Mouse (Mus musculus): ENCODE results near the gene Enpp1. TPM values are rescaled to one million over a fixed set of nuclear protein-coding genes. Genes with fewer than 3 reads are reported as not detected.

Enpp1 gene
- 1 to 10 TPM; 5.3 to 7.0 TPM for total RNA-seq (2021)
- long read RNA-seq, experiment 1, partial matches to known transcripts = 1 of 2 reads
- long read RNA-seq, experiment 1, other reads (novel, unspliced or antisense) = 1 of 2 reads
- long read RNA-seq, experiment 2, full-length matches to known transcripts = 5 of 7 reads
- long read RNA-seq, experiment 2, partial matches to known transcripts = 0 of 7 reads
- long read RNA-seq, experiment 2, other reads (novel, unspliced or antisense) = 2 of 7 reads

DNA sequence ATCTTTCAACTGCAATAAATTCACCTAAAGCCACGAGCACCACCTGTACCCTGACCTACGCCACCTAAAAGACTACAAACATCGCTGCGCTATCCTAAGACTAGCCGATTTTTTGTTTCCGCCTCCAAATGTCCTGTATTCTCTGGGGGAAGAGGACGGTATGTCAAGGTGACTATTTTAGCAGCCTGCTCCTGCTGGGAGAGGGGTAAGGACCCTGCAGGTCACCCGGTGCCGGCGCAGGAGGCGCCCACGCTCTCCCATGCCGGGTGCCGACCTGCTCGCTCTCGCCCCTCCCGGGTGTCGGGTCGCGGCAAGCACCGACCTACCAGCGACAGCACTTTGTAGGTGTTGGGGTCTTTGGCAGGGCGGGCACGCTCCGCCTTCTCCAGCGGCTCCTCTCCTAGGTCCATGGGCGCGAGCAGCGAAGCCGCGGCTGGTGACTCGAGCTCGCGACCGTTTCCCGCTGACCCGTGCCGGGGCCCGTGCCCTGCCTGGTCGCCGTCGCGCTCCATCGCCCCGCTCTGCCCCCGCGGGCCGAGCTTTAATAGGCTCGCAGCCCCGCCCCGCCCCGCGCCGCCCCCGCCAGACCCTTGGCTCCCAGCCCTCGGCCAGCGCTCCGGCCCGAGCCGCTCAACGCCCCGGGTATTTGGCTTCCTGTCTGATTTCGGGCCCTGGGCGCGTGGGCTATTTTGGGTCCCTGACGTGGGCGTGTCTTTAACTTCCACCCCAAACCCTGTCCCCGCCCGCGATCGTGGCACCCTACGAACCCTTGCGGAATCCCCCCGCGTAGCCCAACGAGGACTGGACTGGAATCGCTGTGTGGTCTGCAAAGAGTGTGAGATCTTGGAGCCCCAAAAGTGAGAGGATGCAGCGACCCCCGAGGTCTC, at the start of gene Enpp1:
Gene Enpp1 (minus strand): TSS at position 680 of the 887 bp plus-strand sequence.
- peak; percentile 80 for DNase-seq

DNA sequence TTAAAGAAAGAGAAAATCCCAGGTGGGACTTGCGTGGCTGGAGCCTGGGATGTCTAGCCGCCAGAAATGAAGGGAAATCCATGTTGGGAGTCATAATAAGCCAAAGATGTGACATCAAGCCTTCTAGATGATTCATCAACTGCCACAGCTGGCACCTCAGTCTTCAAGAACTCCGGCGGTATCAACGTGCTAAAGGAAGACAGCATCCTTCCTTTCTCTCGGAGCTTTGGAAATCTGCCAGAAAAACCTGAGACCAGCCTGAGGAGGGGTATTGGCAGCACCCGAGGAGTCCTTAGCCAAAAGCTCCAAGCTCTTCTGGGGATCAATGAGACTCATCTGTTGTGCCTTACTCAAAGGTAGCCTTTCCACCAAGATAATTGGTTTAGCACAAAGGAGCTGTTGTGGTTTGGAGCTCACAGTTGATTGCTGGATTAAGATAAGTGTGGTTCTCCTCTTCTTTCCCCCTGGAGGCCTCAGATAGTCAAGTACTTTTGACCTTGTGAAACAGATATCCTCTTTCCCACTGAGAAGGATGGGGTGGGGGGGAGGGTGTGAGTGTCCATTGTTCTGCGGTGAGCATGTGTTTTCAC, 46.5 kb upstream of the Enpp1 start:
- no peak for DNase-seq

DNA sequence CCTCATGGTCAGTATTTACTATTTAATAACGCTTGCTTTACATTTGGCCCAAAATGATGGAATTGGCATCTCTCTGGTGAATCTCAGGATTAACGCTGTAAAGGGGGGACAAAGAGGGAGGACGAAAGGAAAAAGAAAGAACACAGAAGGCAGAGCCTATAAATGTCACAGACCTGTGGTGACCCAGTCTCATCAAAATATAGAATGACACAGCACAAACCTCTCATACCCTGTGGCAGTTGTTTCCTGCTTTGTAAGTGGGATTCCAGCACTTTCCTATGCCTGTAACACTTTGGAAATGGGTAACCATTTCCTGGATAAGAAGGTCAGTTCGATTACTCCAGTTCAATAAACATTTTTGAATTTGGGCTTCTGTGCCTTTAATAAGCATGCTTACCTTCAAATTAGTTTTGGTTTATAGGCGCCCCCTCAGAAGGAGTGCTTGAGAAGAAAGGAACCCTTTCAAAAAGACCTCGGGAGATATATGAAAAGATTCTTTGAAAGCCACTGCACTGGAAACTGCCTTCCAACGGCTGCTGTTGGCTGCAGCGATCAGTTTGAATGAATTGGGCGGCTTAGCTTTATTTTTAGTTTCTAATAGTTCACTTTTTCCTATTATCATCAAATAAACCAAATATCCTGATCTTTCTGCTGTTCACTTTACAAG, 43.0 kb upstream of the Enpp1 start:
- no peak for DNase-seq

DNA sequence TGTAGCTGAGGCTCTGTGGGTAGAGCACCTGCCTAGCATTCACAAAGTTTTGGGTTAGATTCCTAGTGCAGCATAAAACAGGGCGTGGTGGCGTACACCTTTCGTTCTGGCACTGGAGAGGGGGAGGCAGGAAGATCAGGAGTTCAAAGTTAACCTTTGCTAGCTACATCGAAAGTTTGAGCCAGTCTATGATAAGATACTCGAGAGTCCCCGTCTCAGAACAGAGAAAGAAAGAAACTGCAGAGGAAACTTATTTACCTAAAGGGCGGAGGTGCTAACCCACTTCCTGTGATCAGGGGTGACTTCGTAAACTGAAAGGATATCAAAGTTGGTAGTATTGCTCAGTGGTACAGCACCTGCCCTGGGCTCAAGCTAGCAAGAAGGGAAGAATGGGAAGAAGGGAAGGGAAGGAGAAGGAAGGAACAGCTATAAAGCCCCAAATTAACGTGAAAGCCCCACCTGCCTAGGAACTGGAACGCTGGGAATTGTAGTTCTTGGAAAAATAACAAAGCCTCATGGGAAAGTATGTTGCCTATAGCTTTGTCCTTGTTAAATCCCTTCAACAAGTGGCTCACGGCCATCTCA, 42.4 kb upstream of the Enpp1 start:
- no peak for DNase-seq

DNA sequence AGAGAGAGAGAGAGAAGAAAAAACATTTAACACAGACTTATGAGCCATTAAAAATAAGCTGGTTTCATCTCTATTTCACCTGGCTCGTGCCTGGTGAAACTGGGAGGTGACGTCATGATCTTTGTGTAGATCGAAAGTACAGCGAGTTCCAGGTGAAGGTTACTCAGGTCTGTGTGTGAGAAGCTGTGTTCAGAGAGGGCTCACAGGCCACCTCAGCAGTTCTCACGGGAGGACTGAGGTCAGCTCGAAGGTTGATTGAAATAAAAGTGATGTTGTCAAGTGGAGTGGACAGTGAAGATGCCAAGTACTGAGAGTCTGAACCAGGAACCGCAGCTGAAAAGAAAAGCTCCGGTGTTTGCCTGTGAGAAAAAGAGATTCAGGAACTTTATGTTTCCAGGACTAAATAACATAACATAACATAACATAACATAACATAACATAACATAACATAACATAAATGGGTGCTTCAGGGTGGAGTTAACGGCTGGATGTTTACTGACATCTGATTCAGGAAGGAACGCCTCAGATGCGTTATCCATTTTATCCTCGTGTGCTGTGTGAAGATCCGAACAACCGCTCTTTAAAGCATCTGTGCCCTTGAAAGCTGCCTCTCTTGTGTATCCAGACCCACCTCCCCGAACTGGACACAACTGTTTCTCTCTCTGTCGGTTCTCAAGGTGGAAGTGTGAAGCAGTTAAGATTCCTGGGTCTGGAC, 41.7 kb upstream of the Enpp1 start:
- no peak for DNase-seq

DNA sequence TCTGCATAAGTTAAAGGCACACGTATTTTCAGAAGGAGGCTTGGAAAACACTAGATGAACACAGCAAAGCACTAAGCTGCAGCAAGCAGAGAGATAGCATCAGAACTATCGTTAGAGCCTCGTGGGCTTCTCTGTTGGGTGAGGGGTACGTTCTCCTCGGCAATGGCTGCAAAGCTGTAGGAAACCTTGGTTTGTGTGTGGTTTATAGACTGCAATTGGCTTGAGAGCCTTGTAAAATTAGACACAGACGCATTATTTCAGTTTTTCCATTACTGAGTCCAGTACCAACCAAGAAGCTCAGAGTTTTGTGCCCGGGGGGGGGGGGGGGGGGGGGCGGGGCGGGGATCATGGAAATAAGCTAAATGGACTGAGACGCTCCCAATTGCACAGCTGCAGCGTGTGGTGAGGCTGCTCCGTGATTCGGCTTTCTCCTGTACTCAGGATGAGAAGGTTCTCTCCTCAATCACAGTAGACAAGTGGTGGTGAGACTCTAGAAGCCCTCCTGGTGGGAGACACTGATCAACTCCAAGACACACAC, 31.1 kb upstream of the Enpp1 start:
- DNase-seq = no peak

DNA sequence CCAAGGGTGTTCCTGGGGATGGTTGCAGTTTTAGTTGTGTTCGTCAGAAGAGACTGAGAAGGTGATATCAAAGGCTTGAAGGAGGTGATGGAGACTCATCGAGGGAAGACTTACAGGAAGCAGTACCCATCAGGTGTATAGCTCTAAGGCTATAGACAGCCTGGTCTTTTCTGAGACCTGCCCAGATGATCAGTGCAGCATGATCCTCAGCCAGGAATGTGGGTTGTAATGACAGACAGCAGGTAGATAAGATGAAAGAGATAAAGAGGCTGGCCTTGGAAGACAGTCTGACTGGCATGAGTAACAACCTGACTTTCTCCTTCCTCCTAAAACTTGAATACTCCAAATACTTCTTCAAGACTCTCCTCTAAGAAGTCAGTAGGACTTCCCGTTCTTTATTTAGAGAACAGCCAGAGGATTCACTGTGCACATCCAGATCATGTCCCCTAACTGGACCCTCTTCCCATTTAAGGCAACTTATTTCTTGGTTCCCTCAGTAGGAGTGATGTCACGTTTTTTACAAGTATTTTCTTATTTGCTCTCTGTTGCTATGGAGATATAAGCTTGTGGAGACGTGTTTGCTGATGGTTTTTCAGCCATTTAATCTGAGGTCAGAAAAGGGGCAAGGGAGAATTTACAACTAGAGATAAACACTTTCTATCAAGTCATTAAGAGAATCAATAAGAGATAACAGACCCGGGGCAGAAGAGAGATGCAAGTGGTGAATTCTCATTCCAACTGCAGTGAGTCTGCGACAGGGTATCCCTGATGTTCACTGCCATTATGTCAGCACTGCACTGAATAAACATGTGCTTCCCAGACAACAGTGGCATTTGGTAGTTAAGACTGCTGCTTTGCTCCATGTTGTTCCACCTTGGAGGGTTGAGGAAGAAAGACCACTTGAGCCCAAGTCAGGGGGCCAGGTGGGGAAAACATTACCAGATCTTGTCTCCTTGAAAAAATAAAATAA, 29.6 kb upstream of the Enpp1 start:
- no peak for DNase-seq

DNA sequence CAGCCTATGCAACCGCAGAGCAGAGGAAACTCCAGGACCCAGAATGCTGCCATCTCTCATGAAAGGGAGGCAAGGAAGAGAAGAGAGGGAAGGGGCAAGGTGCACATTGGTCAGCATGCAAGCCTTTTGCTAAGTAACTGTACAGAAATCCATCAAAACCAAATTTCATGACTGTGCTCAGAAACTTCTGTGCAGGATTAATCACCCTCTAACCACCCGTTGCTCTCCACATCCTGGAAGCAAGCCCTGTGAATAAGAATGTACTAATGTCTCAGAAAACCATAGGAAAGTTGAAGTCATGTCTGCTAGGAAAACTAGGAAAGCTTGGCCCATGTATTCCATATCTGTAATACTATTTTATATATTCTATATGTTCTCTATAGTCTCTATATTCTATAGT, 27.2 kb upstream of the Enpp1 start:
- no peak for DNase-seq

DNA sequence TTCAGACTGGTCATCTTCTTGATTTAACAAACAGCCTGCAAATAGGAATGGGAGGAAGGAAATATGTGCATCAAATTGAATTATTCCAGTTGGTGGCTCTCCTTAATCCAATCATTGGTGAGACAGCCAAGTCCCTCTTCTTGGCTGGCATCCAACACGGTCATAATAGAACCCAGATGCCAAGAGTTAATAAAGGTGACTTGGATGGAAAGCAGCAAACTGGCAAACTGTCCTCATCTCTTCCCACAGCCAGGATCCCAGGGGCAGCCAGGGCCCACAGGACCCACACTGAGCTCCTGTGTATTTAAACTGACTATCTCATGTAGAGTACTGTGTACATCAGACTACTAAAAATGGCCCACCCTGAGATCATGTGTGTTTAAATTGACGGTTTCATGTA, 26.5 kb upstream of the Enpp1 start:
- DNase-seq = peak; percentile 23

DNA sequence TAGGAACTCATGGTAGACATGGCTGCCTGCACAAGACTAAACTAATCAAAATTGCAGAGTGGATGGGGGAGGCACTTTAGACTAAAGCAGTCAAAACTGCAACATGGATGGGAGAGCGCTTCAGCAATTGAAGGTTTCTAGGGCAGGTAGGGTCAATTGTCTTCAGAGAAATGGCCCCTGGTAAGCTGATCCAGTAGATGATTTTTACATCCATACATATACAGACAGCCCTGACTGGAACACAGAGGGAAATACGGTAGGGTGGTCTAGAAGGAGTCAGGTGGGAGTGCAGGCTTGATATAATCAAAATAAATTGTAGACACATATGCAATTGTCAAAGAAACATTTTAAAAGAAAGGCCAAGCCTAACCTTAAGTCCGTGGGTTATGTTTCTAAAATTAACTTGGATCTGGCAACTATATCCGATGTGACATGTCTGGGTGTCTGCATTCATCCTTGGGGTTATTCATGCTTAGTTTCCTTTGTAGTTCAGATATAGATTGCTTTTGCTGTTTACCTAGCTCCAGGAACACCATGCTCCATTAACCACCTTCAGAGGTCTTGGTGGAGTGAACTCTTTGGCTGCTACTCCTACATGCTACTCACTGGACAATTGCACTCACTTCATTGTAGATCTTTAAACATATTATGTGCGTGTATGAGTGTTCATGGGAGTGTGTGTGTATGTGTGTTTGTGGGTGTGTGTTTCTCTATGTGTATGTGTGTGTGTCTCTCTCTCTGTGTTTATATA, 23.2 kb upstream of the Enpp1 start:
- DNase-seq = no peak

DNA sequence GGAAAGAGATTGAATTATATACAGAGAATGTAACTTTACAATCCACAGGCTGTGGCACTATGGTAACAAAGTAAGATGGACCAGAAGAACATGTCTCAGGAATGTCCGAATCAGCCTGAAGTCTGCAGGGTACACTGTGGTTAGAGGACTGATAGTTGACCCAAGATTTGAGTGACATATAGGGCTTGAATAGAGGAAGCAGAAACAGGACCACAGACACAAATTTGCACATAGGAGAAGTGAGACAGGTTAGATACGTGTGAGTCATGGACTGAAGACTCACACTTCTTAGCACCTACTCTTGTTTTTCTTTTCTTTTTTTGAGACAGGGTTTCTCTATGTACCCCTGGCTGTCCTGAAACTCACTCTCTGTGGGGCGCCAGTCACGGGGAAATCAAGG, 15.5 kb upstream of the Enpp1 start:
- no peak for DNase-seq

DNA sequence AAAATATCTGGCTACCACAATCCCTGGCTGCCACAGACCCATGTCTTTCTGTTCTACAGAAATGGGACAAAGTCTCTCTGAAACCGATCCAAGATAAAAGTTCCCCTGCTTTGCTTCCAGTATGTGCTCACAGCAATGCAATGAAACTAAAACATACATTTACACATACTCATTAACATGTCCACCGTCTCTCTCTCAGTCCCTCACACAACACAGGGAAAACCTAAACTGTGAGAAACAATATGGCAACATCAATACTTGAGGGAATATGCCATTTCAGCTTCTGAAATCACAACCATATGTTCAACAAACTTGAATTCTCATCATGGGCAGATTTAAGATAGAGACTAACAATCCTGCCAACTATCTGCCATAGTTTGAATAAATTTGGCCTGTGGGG, 13.2 kb upstream of the Enpp1 start:
- DNase-seq = no peak

DNA sequence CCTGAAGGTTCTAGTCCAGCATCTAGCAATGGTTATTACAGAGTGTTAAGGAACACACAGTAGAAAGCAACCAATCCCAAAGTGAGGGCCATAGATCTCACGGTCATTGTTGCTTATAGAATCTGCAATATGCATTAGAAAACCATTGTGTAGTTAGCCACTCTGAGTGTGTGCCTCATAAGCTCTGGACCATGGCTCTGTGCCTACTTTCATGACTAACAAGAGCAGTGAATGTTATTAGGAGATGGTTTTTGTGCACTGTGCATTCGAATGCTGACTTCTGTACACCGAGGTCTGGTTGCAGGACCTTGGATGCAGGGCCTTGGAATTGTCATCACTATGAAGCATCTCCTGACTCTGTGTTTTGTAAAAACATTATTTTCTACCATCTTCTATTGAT, 9.9 kb upstream of the Enpp1 start:
- DNase-seq = no peak

DNA sequence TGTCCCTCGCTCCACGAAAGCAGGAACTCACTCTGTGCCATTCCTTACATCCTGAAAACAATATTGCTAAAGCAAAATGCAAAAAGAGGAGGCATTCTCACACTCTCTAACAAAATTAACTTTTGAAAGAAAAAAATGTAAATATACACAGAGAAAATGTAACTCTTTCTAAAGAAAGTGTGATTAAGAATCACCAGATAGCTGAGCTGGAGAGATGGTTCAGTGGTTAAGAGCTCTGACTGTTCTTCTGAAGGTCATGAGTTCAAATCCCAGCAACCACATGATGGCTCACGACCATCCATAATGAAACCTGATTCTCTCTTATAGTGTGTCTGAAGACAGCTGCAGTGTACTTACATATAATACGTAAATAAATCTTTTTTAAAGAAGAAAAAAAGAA, 7.4 kb upstream of the Enpp1 start:
- DNase-seq = no peak

DNA sequence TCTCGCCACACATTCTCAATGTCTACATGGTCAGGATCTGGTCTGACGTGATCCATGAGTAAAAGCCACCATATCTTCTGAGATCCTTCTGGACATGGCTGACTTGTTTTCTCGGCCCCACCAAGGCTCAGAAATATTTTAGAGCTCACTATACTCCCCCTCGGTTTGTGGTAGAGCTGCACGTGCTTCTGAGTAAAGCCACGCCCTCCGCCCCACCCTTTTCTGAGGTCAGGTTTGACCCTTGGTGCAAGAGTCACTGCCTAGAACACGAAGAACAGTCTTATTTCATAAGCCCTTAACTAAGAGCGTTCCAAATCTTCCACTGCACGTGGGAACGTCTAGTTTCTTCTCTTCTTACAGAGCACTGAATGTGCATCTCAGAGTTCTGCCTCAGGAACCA, 6.8 kb upstream of the Enpp1 start:
- no peak for DNase-seq

DNA sequence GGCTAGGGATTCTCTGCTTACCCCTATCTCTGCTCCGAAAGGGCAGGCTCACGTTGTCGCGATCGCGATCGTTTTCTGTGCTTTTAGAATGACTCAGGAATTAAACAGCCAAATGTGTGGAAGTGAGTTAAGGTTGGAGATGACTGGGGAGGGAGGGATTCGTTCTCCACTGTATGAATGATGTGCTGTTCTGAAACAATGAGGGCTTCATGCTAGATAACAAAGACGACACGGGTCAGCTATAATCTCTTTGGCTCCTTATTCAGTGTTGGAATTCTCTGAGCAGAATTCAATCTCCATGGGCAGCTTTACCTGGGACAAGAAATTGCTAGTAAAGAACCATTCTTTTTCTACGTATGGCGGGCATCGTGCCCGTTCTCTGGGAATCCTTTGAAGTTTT, 6.1 kb upstream of the Enpp1 start:
- no peak for DNase-seq

DNA sequence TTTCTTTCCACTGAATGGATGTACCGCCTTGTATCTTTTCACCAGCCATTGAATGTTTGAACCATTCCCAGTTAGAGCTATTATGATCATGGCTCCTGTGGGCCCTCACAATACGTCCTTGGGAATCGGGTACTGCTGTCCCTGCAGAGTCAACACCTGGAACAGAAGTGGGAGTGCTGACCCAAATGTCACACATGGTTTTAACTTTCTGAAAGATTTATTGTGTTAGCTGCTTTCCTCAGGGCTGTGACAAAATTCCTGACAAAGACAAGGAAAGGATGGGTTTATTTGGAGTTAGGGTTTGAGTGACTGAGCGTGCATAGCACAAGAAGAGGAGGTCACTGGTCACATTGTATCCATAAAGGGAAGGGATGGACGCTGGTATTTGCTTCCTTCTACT, 4.3 kb upstream of the Enpp1 start:
- DNase-seq = no peak

DNA sequence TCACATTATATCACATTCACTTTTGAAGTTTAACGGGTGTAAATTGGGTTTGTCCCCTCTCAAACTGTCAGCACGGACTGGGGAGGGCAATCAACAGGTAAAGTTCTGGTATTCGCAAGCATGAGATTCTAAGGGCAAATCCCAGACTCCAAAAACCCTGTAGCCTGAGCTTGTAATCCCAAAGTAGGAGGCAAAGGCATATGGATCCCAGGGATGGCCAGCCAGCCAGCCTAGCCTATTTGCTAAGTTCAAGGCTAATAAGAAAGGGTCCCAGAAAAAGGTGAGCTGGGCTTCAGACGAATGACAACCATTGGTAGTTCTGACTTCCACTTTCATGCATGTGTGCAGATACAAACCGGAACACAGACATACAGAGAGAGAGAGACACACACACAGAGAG, 942 bp upstream of the Enpp1 start:
- DNase-seq = no peak

DNA sequence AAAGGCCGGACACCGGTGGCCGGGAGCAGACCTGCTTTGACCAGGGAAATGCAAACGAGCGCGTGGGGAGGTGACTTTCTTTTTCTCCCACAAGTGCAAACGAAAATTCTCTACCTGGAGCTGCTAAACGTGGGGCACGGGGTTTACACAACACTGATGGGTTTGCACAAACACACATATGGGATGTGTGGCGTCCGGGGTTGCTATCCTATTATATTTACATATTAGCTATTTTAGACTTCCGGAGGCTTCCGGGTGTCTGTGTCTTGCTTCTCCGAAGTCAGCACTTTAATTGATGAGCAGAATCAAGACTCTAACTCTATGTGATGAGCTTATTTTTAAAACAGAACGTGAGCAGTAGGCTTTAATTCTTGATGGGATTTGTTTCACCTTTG, 405 bp upstream of the Enpp1 start:
- DNase-seq = no peak

DNA sequence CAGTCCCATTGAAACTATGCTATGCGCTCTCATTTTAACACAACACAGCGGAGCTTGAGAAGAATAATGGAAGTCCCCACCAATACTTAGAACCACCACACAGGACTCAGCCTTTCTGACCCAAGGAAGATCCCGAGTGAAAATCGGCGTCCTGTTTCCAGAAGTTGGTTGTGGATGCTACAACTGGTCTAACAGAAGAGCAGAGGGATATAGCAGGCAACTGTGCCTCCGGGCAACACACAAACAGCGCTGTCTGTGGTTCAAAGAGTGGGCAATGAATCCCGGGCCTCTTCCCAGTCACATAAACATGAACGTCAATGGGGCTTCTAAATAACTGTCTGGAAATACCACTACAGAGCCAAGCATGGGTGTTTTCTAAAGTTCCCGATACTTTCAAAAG, 888 bp downstream of the Enpp1 start:
- no peak for DNase-seq

All from adrenal gland, postnatal 10 days (tissue).